Mouse (Mus musculus): Measurements from ENCODE around the gene Rbms3.

Rbms3 gene

DNA sequence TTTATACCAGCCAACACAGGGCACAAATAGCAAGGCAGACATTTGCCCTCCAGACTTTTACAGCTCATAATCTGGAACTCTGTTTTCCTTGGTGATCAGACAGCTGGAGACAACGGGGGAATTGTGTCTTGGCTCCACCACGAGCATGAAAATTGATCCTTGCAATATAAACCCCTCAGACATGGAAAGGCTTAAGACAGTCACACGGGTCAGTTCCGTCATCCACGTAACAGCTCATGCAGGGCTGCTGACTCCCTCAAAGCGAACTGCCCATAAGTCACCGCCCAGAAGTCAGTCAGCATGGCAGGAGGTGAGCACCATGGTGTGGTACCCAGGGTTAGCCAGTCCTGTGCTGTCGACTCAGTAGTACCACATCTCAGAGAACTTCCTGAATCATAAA, 794.8 kb downstream of the Rbms3 start:
- no peak for DNase-seq (ENCODE audit: low spot score)

DNA sequence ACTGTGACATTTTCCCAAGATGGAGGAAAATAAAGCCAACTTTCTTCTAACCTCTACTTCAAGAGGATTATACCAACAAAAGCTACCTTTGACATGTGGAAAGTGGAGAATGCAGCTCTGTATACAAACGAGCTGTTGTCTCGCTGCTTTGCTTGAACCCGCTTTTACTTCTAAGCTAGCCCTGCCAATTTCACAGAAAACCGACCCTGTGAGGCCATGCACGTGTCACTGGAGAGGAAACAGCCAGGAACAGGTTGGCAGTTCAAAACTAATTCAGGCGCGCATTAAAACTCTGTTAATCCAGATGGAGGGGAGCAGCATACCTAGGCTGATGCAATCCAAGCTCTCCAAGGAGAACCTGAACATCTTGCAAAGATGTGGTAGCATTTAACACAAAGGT, 796.0 kb downstream of the Rbms3 start:
- DNase-seq (ENCODE audit: low spot score) = no peak

DNA sequence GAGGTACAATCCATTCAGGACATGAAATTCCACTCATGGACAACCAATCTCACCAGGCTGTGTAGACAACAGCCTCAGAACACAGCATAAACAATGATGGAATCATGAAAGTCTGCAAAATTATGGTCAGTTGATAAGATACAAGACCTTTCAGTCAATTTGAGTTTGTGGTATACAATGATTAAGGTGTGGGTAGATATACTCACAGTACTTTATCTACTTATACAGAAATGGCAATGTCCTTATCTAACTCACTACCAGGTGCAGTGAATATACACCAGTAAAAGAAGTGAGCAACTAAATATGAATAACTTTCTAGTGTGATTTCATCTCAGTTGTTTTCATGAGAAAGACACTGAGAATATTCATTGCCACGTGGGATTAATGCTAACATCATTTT, 796.9 kb downstream of the Rbms3 start:
- no peak for DNase-seq (ENCODE audit: low spot score)

DNA sequence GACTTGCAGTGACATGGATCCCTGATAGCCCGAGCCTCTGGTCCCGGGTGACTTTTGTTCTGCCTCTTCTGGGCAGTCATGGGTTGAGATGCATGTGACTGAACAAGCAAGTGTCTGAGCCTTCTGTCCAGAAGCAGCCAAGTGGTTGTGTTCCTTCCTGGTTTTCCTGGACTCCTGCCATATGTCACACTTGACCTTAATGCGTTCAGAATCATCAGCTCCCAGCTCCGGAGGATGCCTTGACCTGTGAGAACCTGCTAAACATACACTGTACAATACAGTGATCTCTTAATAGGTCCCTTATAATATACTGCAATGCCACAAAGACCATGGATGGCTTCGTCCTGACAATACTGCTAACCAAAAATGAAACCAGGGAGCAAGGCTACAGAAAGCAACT, 798.3 kb downstream of the Rbms3 start:
- DNase-seq (ENCODE audit: low spot score) = no peak

DNA sequence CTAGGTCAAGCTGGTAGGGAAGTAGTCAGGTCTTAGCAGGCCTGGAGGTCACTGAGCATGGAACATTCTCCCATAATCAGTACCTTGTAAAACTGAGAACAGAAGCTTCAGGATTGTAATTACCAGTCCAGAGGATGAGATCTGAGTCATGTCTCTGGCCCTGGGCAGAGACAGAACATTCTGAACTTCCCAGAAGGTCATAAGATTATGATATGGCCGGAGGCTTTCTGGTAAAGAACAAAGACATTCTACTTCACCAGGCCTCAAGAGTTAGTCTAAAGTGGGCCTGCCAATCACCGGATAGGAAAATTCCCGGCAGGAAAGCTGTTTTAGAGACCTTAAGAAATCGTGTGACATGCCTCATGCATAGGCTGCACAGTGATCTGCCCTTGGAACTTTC, 799.8 kb downstream of the Rbms3 start:
- DNase-seq (ENCODE audit: low spot score) = no peak

DNA sequence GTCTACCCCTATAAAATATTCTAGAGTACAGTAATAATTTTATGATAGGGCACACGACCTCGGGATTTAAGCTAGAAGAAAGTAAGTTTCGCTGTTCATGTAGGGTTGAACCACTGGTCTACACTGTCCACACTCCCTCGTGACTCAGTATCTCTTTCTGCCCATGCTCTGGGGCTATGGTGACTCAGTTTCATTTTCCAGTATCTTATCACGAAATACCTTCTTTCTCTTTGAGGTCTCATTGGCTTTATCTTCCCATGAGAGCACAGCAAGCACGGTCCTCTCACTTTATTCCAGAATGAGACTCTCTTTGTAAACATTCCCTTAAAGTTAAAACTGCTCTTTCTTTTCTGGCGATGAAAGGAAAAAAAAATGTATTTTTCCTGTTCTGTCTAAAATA, 808.1 kb downstream of the Rbms3 start:
- no peak for DNase-seq (ENCODE audit: low spot score)

DNA sequence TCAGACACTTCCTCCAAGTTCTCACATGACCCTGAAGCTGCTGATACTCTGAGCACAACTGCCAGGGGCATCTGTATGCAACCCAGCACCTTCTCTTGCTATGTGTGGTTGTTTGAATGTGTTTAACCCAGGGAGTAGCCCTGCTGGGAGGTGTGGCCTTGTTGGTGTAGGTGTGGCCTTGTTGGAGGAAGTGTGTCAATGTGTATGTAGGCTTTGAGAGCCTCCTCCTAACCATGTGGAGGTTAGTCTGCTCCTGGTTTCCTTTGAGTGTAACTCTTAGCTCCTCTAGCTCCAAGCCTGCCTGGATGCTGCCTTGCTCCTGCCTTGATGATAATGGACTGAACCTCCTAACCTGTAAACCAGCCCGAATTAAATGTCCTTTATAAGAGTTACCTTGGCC, 812.5 kb downstream of the Rbms3 start:
- DNase-seq (ENCODE audit: low spot score) = no peak

DNA sequence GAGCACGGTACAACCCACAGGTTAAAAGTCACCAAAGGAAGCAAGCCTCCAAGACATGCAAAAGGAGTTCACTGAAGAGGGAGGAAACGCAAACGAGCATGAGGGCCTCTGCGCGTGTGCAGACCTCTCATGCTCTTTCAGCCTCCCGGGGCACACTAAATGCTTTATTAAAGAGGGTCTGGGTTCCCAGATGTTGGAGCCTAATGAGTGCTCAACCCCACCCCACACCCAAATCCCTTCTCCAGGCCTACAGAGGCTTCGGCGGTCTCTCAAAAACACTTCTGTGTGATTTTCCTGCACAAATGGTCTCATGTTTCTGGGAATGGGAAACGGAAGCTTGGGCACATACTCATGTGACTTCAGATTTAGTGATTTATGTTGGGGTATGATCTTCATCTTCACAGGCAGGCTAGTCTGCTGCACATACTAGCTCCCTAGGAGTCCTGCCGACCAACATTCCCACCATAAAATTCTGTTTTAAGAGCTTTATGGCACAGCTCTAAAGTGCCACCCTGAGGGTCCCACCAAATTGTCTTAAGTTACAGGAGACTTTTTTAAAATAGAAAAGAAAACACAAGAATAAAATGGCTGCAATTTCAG, 815.1 kb downstream of the Rbms3 start:
- DNase-seq (ENCODE audit: low spot score) = no peak

DNA sequence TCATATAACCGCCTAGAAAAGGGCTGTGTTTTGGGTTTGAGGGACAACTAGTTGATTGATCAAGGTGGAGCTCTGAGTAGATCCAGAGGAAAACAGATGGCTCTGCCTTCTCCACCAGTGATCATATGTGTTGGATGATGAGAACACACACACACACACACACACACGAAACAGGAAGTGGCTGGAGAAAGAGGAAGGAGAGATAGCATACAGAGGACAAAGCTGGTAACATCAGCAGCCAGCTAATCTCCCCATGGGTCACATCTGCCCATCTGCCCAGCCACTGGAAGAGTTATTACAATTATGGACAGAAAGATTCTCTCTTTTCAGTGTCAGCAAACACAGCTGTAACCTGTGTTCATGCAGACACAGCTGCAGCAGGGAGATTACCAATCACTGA, 816.3 kb downstream of the Rbms3 start:
- no peak for DNase-seq (ENCODE audit: low spot score)

DNA sequence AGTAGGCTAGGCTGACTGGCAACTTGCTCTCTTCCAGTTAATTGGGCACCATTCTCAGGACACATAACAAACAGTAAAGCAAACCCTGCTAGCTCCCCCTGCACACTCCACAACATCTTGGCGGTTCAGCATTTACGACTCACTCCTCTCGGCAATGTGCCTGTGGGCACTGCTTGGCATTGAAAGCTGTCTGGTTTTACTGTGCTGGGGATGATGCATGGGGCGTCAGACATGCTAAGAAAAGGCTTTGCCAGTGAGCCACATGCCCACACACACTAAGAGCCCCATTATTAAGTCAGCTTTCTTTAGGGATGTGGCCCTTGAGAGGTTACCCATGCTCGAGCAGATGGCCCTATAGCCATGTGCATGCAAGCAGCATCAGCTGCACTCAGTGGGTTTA, 820.5 kb downstream of the Rbms3 start:
- no peak for DNase-seq (ENCODE audit: low spot score)

DNA sequence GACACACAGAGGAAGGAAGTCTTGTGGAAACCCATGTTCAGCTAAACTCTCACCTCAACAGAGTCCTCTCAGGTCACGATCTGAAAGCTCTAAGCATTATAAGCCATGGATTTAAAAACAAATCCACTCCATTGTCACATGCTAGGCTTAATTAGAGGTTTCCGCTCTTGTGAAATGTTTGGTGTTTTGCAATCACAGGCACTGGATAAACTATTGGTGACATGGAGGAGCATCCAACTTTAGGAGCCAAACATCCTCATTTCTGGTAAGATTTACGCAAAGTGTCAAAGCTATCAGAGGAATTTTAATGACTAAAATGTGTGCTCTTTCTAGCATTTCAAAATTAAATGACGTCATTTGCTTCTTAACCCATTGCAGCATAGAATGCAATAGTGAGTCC, 821.3 kb downstream of the Rbms3 start:
- peak; percentile 22 for DNase-seq (ENCODE audit: low spot score)

DNA sequence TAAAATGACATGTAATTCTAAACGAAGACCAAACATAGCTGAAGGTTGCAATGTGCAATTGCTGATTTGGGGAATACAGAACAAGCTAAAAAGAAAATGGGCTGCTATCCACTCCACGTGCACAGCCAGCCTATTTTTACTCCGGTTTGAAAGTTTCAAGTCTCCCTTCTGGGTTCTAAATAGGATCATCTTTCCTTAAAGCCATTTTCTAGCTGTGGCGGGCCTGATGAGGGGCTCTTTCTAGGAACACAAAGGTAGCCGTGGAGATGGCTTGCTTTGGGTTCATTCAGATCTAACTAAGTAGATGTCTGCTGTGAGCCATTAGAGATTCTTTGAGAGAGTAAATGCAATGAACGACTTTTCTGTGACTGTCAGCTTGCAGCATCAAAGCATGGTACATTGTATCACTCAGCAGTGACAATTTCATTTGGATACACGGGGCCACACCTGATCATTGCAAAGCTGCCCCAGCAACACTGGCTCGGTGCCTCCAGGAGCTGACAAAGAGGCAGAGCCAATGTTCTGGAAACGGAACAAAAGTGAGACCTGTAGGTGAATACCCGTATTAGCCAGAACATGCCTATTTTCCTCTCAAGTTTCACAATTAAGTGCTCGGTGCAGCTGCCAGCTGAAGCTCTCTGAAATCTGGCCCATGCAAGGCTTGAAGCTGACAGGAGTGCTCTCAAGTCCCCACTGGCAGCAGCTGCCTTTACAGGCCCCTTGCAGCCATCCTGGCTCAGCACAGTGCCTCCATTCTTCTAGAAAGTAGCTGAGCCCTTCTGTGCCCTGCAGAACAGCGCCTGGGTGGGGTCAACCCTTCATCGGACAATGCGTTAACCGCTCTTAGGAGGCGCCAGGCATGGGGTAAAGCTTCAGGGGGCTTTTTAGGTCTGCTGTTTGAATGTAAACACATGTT, 822.3 kb downstream of the Rbms3 start:
- peak; percentile 76 for DNase-seq (ENCODE audit: low spot score)

DNA sequence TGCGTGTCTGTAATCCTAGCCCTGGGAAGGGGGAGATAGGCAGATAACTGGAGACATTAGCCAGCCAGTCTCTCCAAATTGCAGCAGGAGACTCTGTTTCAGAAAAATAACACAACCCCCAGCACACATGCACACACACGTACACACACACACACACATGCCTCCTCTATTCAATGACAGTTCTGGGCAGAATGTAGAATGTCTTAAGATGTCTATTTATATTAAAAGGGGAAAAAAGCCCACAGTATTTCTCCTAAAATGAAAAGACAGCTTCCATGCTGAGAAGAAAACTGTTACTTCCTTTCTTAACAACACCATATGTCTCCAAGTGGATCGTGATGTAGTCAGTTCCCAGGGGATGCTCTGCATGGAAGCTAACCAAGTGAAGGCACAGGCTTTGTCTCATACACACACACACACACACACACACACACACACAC, 826.4 kb downstream of the Rbms3 start:
- DNase-seq (ENCODE audit: low spot score) = no peak

DNA sequence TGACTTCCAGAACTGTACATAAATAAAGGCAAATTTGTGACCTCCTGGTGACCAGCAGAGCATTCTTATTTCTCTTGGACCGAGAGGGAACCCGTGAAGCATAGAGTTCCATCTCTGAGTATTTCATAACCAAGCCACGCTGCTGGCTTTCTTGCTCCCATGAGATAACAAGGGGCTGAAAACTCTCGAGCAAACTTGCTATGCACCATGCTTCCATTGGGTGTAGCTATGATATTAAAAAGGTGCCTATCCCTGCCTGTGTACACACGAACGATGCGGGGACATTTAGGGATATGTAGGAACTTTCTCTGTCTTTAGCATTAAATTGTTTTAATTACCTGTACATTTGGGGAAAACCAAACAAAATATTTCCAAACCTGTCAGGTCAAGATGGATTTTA, 827.1 kb downstream of the Rbms3 start:
- no peak for DNase-seq (ENCODE audit: low spot score)

DNA sequence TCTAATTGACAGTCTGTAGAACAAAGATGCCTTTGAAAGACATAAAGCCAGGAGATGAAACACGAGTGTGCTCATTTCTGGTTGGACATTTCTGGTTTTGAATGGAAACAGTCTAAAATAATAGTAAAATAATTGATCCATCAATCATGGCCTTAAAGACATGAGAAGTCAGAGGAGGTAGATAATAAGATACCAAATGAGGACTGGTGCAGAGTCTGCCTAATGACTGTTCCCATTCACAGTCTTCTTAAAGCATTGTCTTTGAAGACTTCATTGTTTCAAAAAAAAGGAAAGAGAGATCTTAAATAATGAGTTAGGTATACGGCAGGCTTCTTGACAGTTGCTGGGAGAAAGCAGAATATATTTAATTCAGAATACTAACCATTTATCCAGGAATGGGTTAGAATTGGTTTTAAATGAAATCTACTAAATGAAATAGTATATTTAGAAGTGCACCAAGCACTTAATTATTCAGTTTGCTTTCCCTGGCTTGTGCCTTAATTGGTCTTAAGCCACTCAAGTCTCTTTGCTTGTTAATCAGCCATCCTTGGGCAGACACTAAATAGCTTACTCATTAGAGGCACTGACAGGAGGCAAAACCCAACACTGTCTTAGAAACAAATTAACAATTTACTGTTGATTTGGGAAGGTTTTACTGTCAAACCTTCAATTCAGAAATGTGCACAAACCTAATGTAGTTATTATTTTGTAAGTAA, 834.3 kb downstream of the Rbms3 start:
- DNase-seq (ENCODE audit: low spot score) = no peak

DNA sequence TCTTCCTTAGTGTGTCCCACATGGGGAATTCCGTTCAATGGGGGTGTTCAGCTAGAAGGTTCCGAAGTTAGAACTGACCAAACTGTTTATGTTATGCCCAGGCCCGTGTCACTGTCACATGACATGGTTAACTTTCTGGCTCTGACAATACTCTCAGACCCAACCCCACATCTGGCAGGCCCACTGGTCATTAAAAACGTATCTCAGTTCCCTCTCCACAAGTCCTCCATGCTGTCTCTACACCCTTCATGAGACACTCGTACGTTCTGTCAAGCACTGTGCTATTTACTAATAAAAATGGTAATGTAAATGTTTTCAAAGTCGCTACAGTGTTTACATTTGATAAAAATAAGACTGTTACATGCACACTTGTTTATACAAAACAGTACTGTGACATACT, 837.9 kb downstream of the Rbms3 start:
- DNase-seq (ENCODE audit: low spot score) = no peak

DNA sequence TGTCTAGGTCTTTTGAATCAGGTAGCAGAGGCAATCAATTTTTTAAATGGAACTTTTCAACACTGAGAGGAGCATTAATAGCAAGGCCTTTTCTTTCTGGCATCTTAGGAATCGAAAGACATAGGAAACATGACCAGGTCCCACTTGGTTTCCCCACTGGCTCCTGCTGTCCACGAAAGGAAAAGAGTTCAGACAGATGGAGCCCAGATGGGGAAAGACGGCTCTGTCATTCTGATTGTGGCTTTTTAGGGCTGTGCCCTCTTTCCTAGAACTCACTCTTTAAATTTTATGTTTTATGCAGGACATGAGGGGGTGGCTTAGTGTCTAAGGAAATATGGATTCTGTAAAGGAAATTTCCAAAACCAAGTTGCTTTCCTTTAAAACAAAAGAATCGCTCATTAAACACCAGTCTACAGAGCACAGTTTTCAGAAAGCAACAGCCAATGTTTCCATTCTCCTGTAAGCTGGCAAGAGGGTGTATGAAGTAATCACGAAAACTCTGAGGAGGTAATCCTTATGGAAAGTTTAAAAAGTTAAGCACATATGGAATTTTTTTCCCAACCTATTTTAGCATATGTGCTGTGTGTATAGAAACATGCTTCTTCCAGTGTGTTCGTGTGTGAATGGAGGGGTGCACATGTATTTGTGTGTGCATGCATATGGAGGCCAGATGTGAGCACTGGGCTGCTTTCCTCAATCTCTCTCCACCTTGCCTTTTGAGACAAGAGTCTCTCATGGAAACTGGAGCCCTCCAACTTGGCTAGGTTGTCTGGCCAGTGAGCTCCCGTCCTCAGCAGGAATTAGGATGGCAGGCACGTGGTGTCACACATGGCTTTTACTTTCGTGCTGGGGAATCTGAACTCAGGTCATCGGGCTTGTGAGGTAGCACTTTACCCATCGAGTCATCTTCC, 843.3 kb downstream of the Rbms3 start:
- DNase-seq (ENCODE audit: low spot score) = peak; percentile 54

DNA sequence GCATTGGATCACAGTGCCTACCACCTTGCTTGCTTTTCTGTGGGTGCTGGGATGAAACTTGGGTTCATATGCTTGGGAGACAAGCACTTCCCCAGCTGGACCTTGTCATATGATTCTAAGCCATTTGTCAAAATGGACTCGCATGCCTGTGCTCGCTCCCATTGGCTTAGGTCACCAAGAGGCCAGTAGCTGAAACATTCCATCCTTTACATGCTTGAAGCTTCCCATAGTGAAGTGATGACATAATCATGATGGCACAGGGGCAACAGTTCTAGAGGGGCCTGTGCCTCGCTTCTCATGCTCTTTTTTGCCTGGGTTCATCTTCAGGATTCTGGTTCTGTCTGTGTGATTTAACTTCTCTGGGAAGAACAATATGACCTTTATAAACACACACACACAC, 857.9 kb downstream of the Rbms3 start:
- DNase-seq (ENCODE audit: low spot score) = peak; percentile 45

DNA sequence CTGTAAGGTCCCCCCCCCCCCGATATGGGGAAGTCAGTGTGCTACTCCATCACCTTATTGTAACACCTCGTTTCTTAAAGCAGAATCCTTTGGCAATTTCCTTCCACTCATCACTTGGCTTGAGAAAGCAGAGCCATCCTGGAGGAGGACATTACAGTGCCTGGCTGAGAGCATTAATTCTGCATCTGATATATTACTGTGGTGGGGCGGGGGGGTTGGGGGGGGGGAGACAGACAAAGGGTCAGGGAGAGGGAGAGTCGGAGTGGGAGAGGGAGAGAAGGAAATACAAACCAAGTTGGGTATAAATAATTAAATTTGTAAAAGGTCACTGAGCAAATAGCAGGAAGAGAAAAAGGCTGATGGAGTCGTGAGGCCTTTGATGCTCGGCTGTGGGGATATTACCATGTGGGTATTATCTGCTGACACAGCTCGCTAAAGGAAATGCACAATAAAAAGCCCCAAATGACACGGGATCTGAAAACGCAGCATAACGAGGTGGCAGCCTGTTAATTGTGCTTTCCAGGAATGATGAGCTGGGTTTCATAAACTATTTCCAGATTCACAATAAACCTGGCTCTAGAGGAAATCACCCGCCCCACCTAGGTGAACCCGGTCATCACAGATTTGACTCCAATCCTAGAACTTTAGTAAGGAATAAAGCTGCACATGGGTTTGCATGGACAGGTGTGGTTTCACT, 860.2 kb downstream of the Rbms3 start:
- DNase-seq (ENCODE audit: low spot score) = peak; percentile 35

DNA sequence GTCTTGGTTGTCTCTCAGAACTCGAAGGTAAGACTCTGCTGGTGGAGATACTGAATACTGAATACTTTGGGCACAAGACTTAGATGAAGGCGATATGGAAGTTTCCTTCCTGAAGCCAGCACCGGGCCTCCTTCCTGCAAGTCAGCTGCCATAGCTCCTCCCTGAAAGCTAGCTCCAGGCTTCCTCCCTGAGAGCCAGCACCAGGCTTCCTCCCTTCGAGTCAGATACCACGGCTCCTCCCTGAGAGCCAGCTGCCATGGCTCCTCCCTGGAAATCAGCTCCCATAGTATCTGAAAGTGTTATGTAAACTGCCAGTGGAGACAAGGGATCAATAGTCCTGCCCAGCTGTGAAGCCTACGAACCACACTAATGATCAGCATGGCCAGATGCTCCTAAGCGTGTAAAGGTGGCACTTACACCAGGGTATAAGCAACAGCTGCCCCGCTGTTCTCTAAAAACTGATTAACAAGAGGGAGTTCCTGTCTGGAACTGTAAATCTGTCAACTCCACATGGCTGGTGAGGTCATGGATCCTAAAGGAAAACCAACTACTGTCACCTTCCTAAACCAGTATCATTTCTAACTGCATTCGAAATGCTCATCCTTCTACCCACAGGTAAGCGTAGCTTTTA, 867.2 kb downstream of the Rbms3 start:
- DNase-seq (ENCODE audit: low spot score) = peak; percentile 35

All from embryo, embryonic 10.5 days (tissue).